Mouse (Mus musculus): ENCODE results near the gene Babam1. TPM values are rescaled to one million over a fixed set of nuclear protein-coding genes. Genes with fewer than 3 reads are reported as not detected.

The Babam1 gene
- polyA plus RNA-seq, 1 experiment, result 18.1 TPM

GRCm38 (mm10) chr8:71370711-71371235, 25.9 kb upstream of the Babam1 start:
- peaks cover 6% of the 10 kb centered on the region for H3K27me3 ChIP-seq (ENCODE audit: control insufficient read depth)
- H3K4me3 ChIP-seq (replicated peaks), result peak overlapping the region; percentile 77
- H3K36me3 ChIP-seq (ENCODE audit: control insufficient read depth), result peaks cover 52% of the 10 kb centered on the region
- TF ChIP-seq GATA1 (IDR thresholded peaks at IDR 0.05; ENCODE audit: low read length), result no peak
- TF ChIP-seq TAL1 (IDR thresholded peaks at IDR 0.05; ENCODE audit: low read length), result no peak
- H3K9me3 ChIP-seq (ENCODE audit: control insufficient read depth, low read length), result no peaks in the 10 kb centered on the region; the same call in 1 of the 2 replicates
- peaks cover 63% of the 10 kb centered on the region for H3K4me1 ChIP-seq (ENCODE audit: control insufficient read depth)

DNA sequence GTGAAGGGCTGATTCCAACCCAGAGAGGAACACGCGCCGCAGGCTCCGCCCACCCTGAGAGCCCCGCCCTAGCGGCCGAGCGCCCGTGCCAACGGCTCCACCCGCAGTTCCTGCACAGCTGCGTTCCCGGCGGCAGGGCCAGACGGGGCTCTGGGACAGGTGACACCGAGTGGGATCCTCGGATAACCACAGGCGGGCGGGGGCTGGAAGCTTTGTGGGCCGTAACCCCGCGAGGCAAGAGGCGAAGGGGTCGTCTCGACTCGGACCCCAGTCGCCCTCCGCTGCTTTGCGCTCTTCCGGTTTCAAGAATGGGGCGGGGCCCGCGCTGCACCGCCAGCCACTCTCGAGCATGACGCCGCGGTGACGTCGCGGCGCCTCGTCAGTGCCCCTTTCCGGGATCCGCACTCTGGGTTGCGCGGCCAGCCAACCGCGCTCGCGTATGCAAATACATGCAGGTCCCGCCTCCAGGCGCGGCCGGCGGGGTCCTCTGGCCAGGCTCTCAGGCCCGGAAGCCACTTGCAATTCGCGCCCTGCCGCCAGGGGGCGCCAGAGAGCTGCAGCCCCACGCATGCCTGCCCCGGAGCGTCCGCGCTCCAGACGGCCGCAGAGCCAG, 25.3 kb upstream of the Babam1 start, which contains the start of gene Ocel1:
Gene Ocel1, plus strand, starts transcription at position 63 of the 613 bp plus-strand sequence.
- peak within 1 kb of the TSS; percentile 77 for H3K4me3 ChIP-seq (replicated peaks)
- peaks cover 65% of the 10 kb centered on the region for H3K4me1 ChIP-seq (ENCODE audit: control insufficient read depth)
- peaks cover 11% of the 10 kb centered on the region for H3K27me3 ChIP-seq (ENCODE audit: control insufficient read depth)
- peaks cover 58% of the 10 kb centered on the region for H3K36me3 ChIP-seq (ENCODE audit: control insufficient read depth)
- no peaks in the 10 kb centered on the region; the same call in 1 of the 2 replicates for H3K9me3 ChIP-seq (ENCODE audit: control insufficient read depth, low read length)
- TF ChIP-seq GATA1 (IDR thresholded peaks at IDR 0.05; ENCODE audit: low read length) (no peak), TAL1 (IDR thresholded peaks at IDR 0.05; ENCODE audit: low read length) (no peak)

DNA sequence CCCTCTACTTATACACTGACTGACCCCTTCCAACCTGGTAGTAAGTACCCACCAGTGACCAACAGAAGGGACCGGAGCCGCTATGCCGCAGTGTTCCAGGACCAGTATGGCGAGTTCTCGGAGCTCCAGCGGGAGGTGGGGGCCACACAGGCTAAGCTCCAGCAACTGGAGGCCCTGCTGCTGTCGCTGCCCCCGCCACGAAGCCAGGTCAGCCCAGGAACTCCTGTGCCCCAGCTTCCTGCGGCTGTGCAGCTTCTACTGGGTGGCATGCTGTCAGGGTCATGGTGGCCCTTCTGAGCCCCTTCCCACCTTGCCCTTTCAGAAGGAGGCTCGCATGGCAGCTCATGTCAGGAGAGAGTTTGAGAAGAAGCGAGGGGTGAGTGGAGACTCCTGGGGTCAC, 24.2 kb upstream of the Babam1 start:
- peaks cover 61% of the 10 kb centered on the region for H3K4me1 ChIP-seq (ENCODE audit: control insufficient read depth)
- peaks cover 22% of the 10 kb centered on the region for H3K27me3 ChIP-seq (ENCODE audit: control insufficient read depth)
- TF ChIP-seq TAL1 (IDR thresholded peaks at IDR 0.05; ENCODE audit: low read length) (no peak), GATA1 (IDR thresholded peaks at IDR 0.05; ENCODE audit: low read length) (no peak)
- H3K9me3 ChIP-seq (ENCODE audit: control insufficient read depth, low read length), result no peaks in the 10 kb centered on the region; the same call in 1 of the 2 replicates
- H3K4me3 ChIP-seq (replicated peaks), result no peak overlapping the region
- peaks cover 63% of the 10 kb centered on the region for H3K36me3 ChIP-seq (ENCODE audit: control insufficient read depth)

DNA sequence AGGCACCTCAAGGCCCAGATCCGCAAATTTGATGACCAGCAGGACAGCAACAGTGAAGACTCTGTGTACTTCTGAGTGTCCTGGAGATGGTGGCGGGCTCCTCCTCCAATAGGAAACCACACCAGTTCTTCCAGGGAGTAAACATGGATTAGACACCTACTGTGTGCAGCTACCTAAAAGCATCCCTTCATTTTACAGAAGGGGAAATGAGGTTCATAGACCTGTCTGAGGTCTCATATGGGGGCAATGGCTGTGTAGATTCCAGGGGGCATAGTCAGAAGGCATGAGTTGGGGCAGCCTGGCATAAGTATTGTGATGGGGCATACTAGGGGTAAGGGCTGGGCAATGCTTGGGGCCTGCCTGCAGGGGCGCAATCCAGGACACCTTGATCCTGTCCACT, 23.7 kb upstream of the Babam1 start:
- TF ChIP-seq GATA1 (IDR thresholded peaks at IDR 0.05; ENCODE audit: low read length) (no peak), TAL1 (IDR thresholded peaks at IDR 0.05; ENCODE audit: low read length) (no peak)
- no peak overlapping the region for H3K4me3 ChIP-seq (replicated peaks)
- H3K4me1 ChIP-seq (ENCODE audit: control insufficient read depth), result peaks cover 55% of the 10 kb centered on the region
- H3K36me3 ChIP-seq (ENCODE audit: control insufficient read depth), result peaks cover 62% of the 10 kb centered on the region
- no peaks in the 10 kb centered on the region; the same call in 1 of the 2 replicates for H3K9me3 ChIP-seq (ENCODE audit: control insufficient read depth, low read length)
- peaks cover 27% of the 10 kb centered on the region for H3K27me3 ChIP-seq (ENCODE audit: control insufficient read depth)

GRCm38 (mm10) chr8:71374616-71375206, 21.9 kb upstream of the Babam1 start:
- H3K9me3 ChIP-seq (ENCODE audit: control insufficient read depth, low read length), result no peaks in the 10 kb centered on the region; the same call in 1 of the 2 replicates
- peaks cover 43% of the 10 kb centered on the region for H3K4me1 ChIP-seq (ENCODE audit: control insufficient read depth)
- no peak for TF ChIP-seq TAL1 (IDR thresholded peaks at IDR 0.05; ENCODE audit: low read length)
- TF ChIP-seq GATA1 (IDR thresholded peaks at IDR 0.05; ENCODE audit: low read length), result no peak
- H3K36me3 ChIP-seq (ENCODE audit: control insufficient read depth), result peaks cover 47% of the 10 kb centered on the region
- H3K27me3 ChIP-seq (ENCODE audit: control insufficient read depth), result peaks cover 43% of the 10 kb centered on the region
- H3K4me3 ChIP-seq (replicated peaks), result no peak overlapping the region

DNA sequence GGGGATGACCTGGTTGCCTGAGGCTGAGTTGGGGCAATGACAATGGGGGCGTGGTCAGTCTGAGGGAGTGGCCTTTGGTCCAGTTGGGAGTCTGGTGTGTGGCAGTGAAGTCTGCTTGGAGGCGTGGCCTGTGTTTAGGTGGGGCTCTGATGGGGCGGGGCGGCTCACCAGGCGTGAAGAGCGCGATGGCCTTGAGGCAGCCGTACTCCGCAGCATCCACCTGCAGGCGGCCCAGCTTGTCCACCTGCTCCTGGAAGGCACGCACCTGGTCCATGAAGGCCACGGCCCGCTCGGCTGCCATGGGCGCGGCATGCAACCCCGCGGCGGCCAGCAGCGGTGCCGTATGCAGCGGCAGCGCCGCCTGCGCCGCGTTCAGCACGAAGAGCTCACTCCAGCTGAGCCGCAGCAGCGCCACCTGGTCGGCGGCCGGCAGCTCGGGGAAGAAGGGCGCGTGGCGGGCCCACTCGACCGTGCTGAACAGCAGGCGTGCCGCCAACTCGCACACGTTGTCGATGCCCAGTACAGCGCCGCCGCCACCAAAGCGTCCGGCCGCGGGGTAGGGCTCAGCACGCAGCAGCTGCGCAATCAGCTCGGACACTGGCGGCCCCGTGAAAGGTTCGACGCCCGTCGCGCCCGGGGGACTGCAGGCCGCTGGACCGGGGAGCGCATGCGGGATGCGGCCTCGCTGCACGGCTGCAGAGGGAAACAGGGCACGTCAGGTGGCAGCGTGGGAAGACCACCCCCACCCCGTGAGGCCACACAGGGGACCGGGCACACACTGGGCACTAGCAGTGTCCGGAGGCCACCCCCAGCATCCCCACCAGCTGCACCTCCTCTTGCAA, 20.9 kb upstream of the Babam1 start:
- H3K4me3 ChIP-seq (replicated peaks), result peak overlapping the region; percentile 51

GRCm38 (mm10) chr8:71376423-71377030, 20.1 kb upstream of the Babam1 start:
- Histone ChIP-seq H3K27me3 (ENCODE audit: control insufficient read depth) (peaks cover 62% of the 10 kb centered on the region), H3K36me3 (ENCODE audit: control insufficient read depth) (peaks cover 44% of the 10 kb centered on the region), H3K9me3 (ENCODE audit: control insufficient read depth, low read length) (peaks cover 5% of the 10 kb centered on the region; the same call in 1 of the 2 replicates), H3K4me1 (ENCODE audit: control insufficient read depth) (peaks cover 46% of the 10 kb centered on the region), H3K4me3 (replicated peaks) (no peak overlapping the region)
- TF ChIP-seq TAL1 (IDR thresholded peaks at IDR 0.05; ENCODE audit: low read length) (no peak), GATA1 (IDR thresholded peaks at IDR 0.05; ENCODE audit: low read length) (no peak)

More for the DNA sequence above, 20.9 kb upstream of the Babam1 start:
- Histone ChIP-seq H3K9me3 (ENCODE audit: control insufficient read depth, low read length) (peaks cover 3% of the 10 kb centered on the region; the same call in 1 of the 2 replicates), H3K4me1 (ENCODE audit: control insufficient read depth) (peaks cover 40% of the 10 kb centered on the region), H3K27me3 (ENCODE audit: control insufficient read depth) (peaks cover 54% of the 10 kb centered on the region), H3K36me3 (ENCODE audit: control insufficient read depth) (peaks cover 44% of the 10 kb centered on the region)
- TF ChIP-seq TAL1 (IDR thresholded peaks at IDR 0.05; ENCODE audit: low read length) (no peak), GATA1 (IDR thresholded peaks at IDR 0.05; ENCODE audit: low read length) (no peak)

GRCm38 (mm10) chr8:71379008-71379407, 17.7 kb upstream of the Babam1 start:
- Histone ChIP-seq H3K9me3 (ENCODE audit: control insufficient read depth, low read length) (peaks cover 5% of the 10 kb centered on the region; the same call in 1 of the 2 replicates), H3K27me3 (ENCODE audit: control insufficient read depth) (peaks cover 82% of the 10 kb centered on the region), H3K36me3 (ENCODE audit: control insufficient read depth) (peaks cover 29% of the 10 kb centered on the region), H3K4me1 (ENCODE audit: control insufficient read depth) (peaks cover 39% of the 10 kb centered on the region), H3K4me3 (replicated peaks) (no peak overlapping the region)
- TF ChIP-seq GATA1 (IDR thresholded peaks at IDR 0.05; ENCODE audit: low read length), result no peak
- TF ChIP-seq TAL1 (IDR thresholded peaks at IDR 0.05; ENCODE audit: low read length), result no peak

All from erythroblast, embryonic 14.5 days (primary cell).